Mouse (Mus musculus) MEL (cell line): ENCODE measurements around the gene Aqr.

ENCODE experiments used
- CHD1 ChIP-seq: IDR thresholded peaks from 2 replicates; pipeline ENCODE4 v1.6.1; 2012; ENCODE audit warnings: low read depth, mild to moderate bottlenecking, inconsistent platforms, low read length, improper control_type of control experiment
- CTCF ChIP-seq, 3 experiments: IDR thresholded peaks in 2 of 3; conservative IDR thresholded peaks in 1 of 3; 2 replicates each; pipeline ENCODE4 v1.5.1; 2011 to 2012; ENCODE audit warnings: low read length in 3 of 3, low read depth in 2 of 3, mild to moderate bottlenecking in 2 of 3, improper control_type of control experiment in 1 of 3, inconsistent platforms in 1 of 3, mixed read lengths in 1 of 3, moderate library complexity in 1 of 3; ENCODE audit not compliant: control insufficient read depth in 1 of 3, insufficient read depth in 1 of 3, poor library complexity in 1 of 3, severe bottlenecking in 1 of 3
- EP300 ChIP-seq, 2 experiments: IDR thresholded peaks; 2 replicates each; pipeline ENCODE4 v1.6.1; 2011; ENCODE audit warnings: improper control_type of control experiment in 2 of 2, low read length in 2 of 2, low read depth in 1 of 2, mild to moderate bottlenecking in 1 of 2
- MEF2A ChIP-seq: IDR thresholded peaks from 2 replicates; pipeline ENCODE4 v1.6.1; 2014; ENCODE audit warnings: low read depth, mild to moderate bottlenecking, inconsistent platforms, low read length, improper control_type of control experiment; ENCODE audit not compliant: poor library complexity, insufficient replicate concordance, severe bottlenecking; ENCODE audit errors: extremely low read depth
- MXI1 ChIP-seq: IDR thresholded peaks from 2 replicates; pipeline ENCODE4 v1.6.1; 2011; ENCODE audit warnings: mild to moderate bottlenecking, low read depth, low read length, improper control_type of control experiment
- MYC ChIP-seq: IDR thresholded peaks from 2 replicates; pipeline ENCODE4 v1.6.1; 2011; ENCODE audit warnings: low read depth, mild to moderate bottlenecking, low read length, improper control_type of control experiment, moderate library complexity
- UBTF ChIP-seq: IDR thresholded peaks from 2 replicates; pipeline ENCODE4 v1.6.1; 2012; ENCODE audit warnings: low read depth, mild to moderate bottlenecking, inconsistent platforms, low read length, improper control_type of control experiment, moderate library complexity, borderline replicate concordance; ENCODE audit not compliant: insufficient read depth
- ZNF384 ChIP-seq: IDR thresholded peaks from 2 replicates; pipeline ENCODE4 v1.6.1; 2012; ENCODE audit warnings: low read depth, mild to moderate bottlenecking, inconsistent platforms, low read length, improper control_type of control experiment

GRCm38 (mm10) chr2:114052696-114053598, 133.9 kb downstream of the Aqr start, which contains the start of gene Actc1:
- TF ChIP-seq CTCF (IDR thresholded peaks at IDR 0.05 in 2 of 3, conservative IDR thresholded peaks at IDR 0.05 in 1 of 3; ENCODE audit: control insufficient read depth in 1 of 3, insufficient read depth in 1 of 3, low read depth in 2 of 3, low read length in 3 of 3, poor library complexity in 1 of 3, severe bottlenecking in 1 of 3) (no peak), CHD1 (no peak), MXI1 (no peak), UBTF (no peak), EP300 (IDR thresholded peaks at IDR 0.05; ENCODE audit: low read depth in 1 of 2, low read length in 2 of 2) (no peak), MEF2A (no peak), MYC (no peak), ZNF384 (no peak)
